Mouse (Mus musculus) liver, embryonic 16.5 days (tissue): ENCODE measurements around the gene Ncor2. TPM values are rescaled to one million over a fixed set of nuclear protein-coding genes. Genes with fewer than 3 reads are reported as not detected.

ENCODE experiments used
- ATAC-seq: fragments of 200-750 bp; cut with Nextera tagmentation; 2 replicates; pipeline ENCODE4 v1.8.0; 2017; ENCODE audit warnings: low read depth, mild to moderate bottlenecking, moderate number of reproducible peaks, moderate library complexity
- H3K27ac ChIP-seq: fragments of 300-500 bp; sonication (generic); 2 replicates; pipeline ENCODE4 v1.5.1; 2014; ENCODE audit warnings: mild to moderate bottlenecking, low read length
- H3K27me3 ChIP-seq: fragments of 300-500 bp; sonication (generic); 2 replicates; pipeline ENCODE4 v1.6.1; 2014; ENCODE audit warnings: low read depth, low read length, mixed read lengths; ENCODE audit not compliant: control insufficient read depth, insufficient read depth
- H3K36me3 ChIP-seq: fragments of 300-500 bp; sonication (generic); 2 replicates; pipeline ENCODE4 v1.6.1; 2014; ENCODE audit warnings: mild to moderate bottlenecking; ENCODE audit not compliant: control insufficient read depth, insufficient read depth
- H3K4me1 ChIP-seq: fragments of 300-500 bp; sonication (generic); 2 replicates; pipeline ENCODE4 v1.6.1; 2014; ENCODE audit warnings: low read depth, low read length, mixed read lengths; ENCODE audit not compliant: control insufficient read depth
- H3K4me2 ChIP-seq: fragments of 300-500 bp; sonication (generic); 2 replicates; pipeline ENCODE4 v1.6.1; 2014; ENCODE audit warnings: low read depth, low read length, mixed read lengths
- H3K4me3 ChIP-seq: fragments of 300-500 bp; sonication (generic); 2 replicates; pipeline ENCODE4 v1.5.1; 2014; ENCODE audit warnings: low read depth, mild to moderate bottlenecking, low read length
- H3K9ac ChIP-seq: fragments of 300-500 bp; sonication (generic); 2 replicates; pipeline ENCODE4 v1.6.1; 2014; ENCODE audit warnings: low read depth, low read length
- H3K9me3 ChIP-seq: fragments of 300-500 bp; sonication (generic); replicated peaks from 2 replicates; pipeline ENCODE4 v1.6.1; 2016; ENCODE audit warnings: low read length; ENCODE audit not compliant: control insufficient read depth
- WGBS: fragments of 180-500 bp; shearing (Covaris S2); extraction: QIAGEN DNeasy Blood & Tissue Kit; methylation state at CpG from one replicate; pipeline ENCODE4 v1.1.7; 2014; ENCODE audit not compliant: insufficient replicate concordance; 5-methylcytosine and 5-hydroxymethylcytosine counted together
- polyA plus RNA-seq: library from polyadenylated mRNA; unstranded; fragments of >200 nt; fragmentation: Nextera tagmentation; extraction: Ambion mirVana; gene quantifications from 2 replicates; pipeline ENCODE4 v1.2.1, GENCODE M21; 2015

The Ncor2 gene
- polyA plus RNA-seq, 1 experiment from 2014 or later, result 4.2 TPM

GRCm38 (mm10) chr5:125148686-125149085, 30.3 kb downstream of the Ncor2 start:
- H3K9ac ChIP-seq, result no peak overlapping the region
- no peak overlapping the region for H3K4me3 ChIP-seq
- no peak overlapping the region for H3K27ac ChIP-seq
- H3K36me3 ChIP-seq, result no peaks in the 10 kb centered on the region
- H3K9me3 ChIP-seq, result no peaks in the 10 kb centered on the region
- WGBS, result 50% methylated on average over 5 of the region's 5 CpGs
- ATAC-seq, result no peak
- no peaks in the 10 kb centered on the region for H3K27me3 ChIP-seq
- no peaks in the 10 kb centered on the region; the same call in 1 of the 2 replicates for H3K4me1 ChIP-seq
- H3K4me2 ChIP-seq, result no peak overlapping the region

- no peak for ATAC-seq
- H3K4me3 ChIP-seq, result no peak overlapping the region
- H3K4me2 ChIP-seq, result no peak overlapping the region
- no peaks in the 10 kb centered on the region for H3K36me3 ChIP-seq
- H3K27ac ChIP-seq, result no peak overlapping the region
- WGBS, result 77% methylated on average over 10 of the region's 10 CpGs
- no peak overlapping the region for H3K9ac ChIP-seq
- H3K27me3 ChIP-seq, result no peaks in the 10 kb centered on the region
- H3K9me3 ChIP-seq, result no peaks in the 10 kb centered on the region
- H3K4me1 ChIP-seq, result no peaks in the 10 kb centered on the region; the same call in 1 of the 2 replicates
Observed at GRCm38 (mm10) chr5:125148173-125148572, 30.8 kb downstream of the Ncor2 start.

GRCm38 (mm10) chr5:125147124-125147523, 31.9 kb downstream of the Ncor2 start:
- Histone ChIP-seq H3K27ac (no peak overlapping the region), H3K4me2 (no peak overlapping the region), H3K9ac (no peak overlapping the region), H3K4me1 (no peaks in the 10 kb centered on the region; the same call in 1 of the 2 replicates), H3K27me3 (no peaks in the 10 kb centered on the region), H3K9me3 (no peaks in the 10 kb centered on the region), H3K4me3 (no peak overlapping the region), H3K36me3 (no peaks in the 10 kb centered on the region)
- ATAC-seq, result no peak
- 68% methylated on average over 5 of the region's 5 CpGs for WGBS

- Histone ChIP-seq H3K9me3 (no peaks in the 10 kb centered on the region), H3K27me3 (no peaks in the 10 kb centered on the region), H3K4me3 (no peak overlapping the region), H3K9ac (no peak overlapping the region), H3K4me2 (no peak overlapping the region), H3K4me1 (peaks cover 17% of the 10 kb centered on the region), H3K27ac (no peak overlapping the region), H3K36me3 (no peaks in the 10 kb centered on the region)
- ATAC-seq, result no peak
- 59% methylated on average over 12 of the region's 12 CpGs for WGBS
Observed at GRCm38 (mm10) chr5:125143114-125143872, 35.7 kb downstream of the Ncor2 start.

GRCm38 (mm10) chr5:125141916-125142315, 37.1 kb downstream of the Ncor2 start:
- Histone ChIP-seq H3K9me3 (no peaks in the 10 kb centered on the region), H3K4me1 (peaks cover 24% of the 10 kb centered on the region), H3K27ac (0 out of 2 replicates have a peak overlapping the region, but pooled peaks have one; percentile 27), H3K27me3 (no peaks in the 10 kb centered on the region), H3K36me3 (no peaks in the 10 kb centered on the region), H3K4me3 (no peak overlapping the region), H3K4me2 (no peak overlapping the region), H3K9ac (no peak overlapping the region)
- 43% methylated on average over 5 of the region's 5 CpGs for WGBS
- no peak for ATAC-seq

GRCm38 (mm10) chr5:125141525-125141880, 37.5 kb downstream of the Ncor2 start:
- peaks cover 24% of the 10 kb centered on the region for H3K4me1 ChIP-seq
- no peak overlapping the region for H3K4me3 ChIP-seq
- H3K27me3 ChIP-seq, result no peaks in the 10 kb centered on the region
- no peak overlapping the region for H3K4me2 ChIP-seq
- 42% methylated on average over 7 of the region's 7 CpGs for WGBS
- no peak overlapping the region for H3K9ac ChIP-seq
- no peaks in the 10 kb centered on the region for H3K9me3 ChIP-seq
- peak overlapping the region; percentile 5; the same call in 1 of the 2 replicates for H3K27ac ChIP-seq
- no peaks in the 10 kb centered on the region for H3K36me3 ChIP-seq
- ATAC-seq, result peak; percentile 25

GRCm38 (mm10) chr5:125140832-125141524, 38.0 kb downstream of the Ncor2 start:
- Histone ChIP-seq H3K27ac (peak overlapping the region; percentile 71), H3K4me2 (peak overlapping the region; percentile 17; the same call in 1 of the 2 replicates), H3K4me3 (peak overlapping the region; percentile 13; the same call in 1 of the 2 replicates)

GRCm38 (mm10) chr5:125140151-125140699, 38.8 kb downstream of the Ncor2 start:
- Histone ChIP-seq H3K27me3 (no peaks in the 10 kb centered on the region), H3K4me3 (peak overlapping the region; percentile 13; the same call in 1 of the 2 replicates), H3K27ac (peak overlapping the region; percentile 71), H3K4me1 (peaks cover 24% of the 10 kb centered on the region), H3K9ac (no peak overlapping the region), H3K36me3 (no peaks in the 10 kb centered on the region), H3K9me3 (no peaks in the 10 kb centered on the region), H3K4me2 (peak overlapping the region; percentile 17; the same call in 1 of the 2 replicates)
- ATAC-seq, result peak; percentile 9; the same call in 1 of the 2 replicates
- 53% methylated on average over 19 of the region's 19 CpGs for WGBS

More at GRCm38 (mm10) chr5:125140832-125141524, 38.0 kb downstream of the Ncor2 start:
- ATAC-seq, result peak; percentile 71
- H3K9me3 ChIP-seq, result no peaks in the 10 kb centered on the region
- WGBS, result 35% methylated on average over 27 of the region's 27 CpGs
- H3K36me3 ChIP-seq, result no peaks in the 10 kb centered on the region
- no peak overlapping the region for H3K9ac ChIP-seq
- no peaks in the 10 kb centered on the region for H3K27me3 ChIP-seq
- peaks cover 24% of the 10 kb centered on the region for H3K4me1 ChIP-seq
